Mouse (Mus musculus) liver, embryonic 15.5 days (tissue): Measurements from ENCODE around the gene Cmtm5. TPM values are rescaled to one million over a fixed set of nuclear protein-coding genes. Genes with fewer than 3 reads are reported as not detected.
"Not testable (repeated sequence)": the region's sequence is repeated elsewhere in the genome, so short reads cannot be mapped to it uniquely, and the experiment has no call there.

Experiments used
- ATAC-seq: fragments of 200-750 bp; cut with Nextera tagmentation; 2 replicates; pipeline ENCODE4 v1.8.0; 2017; ENCODE audit warnings: moderate number of reproducible peaks, mild to moderate bottlenecking, moderate library complexity; ENCODE audit not compliant: insufficient read depth
- H3K27ac ChIP-seq: fragments of 300-500 bp; sonication (generic); replicated peaks from 2 replicates; pipeline ENCODE4 v1.5.1; 2015; ENCODE audit warnings: mild to moderate bottlenecking, inconsistent platforms
- H3K27me3 ChIP-seq: fragments of 300-500 bp; sonication (generic); 2 replicates; pipeline ENCODE4 v1.6.1; 2015; ENCODE audit warnings: mild to moderate bottlenecking, inconsistent platforms
- H3K36me3 ChIP-seq: fragments of 300-500 bp; sonication (generic); replicated peaks from 2 replicates; pipeline ENCODE4 v1.6.1; 2015; ENCODE audit warnings: moderate library complexity, mild to moderate bottlenecking, inconsistent platforms
- H3K4me1 ChIP-seq: fragments of 300-500 bp; sonication (generic); replicated peaks from 2 replicates; pipeline ENCODE4 v1.6.1; 2015; ENCODE audit warnings: inconsistent platforms
- H3K4me2 ChIP-seq: fragments of 300-500 bp; sonication (generic); 2 replicates; pipeline ENCODE4 v1.6.1; 2015; ENCODE audit warnings: moderate library complexity, mild to moderate bottlenecking, inconsistent platforms
- H3K4me3 ChIP-seq: fragments of 300-500 bp; sonication (generic); replicated peaks from 2 replicates; pipeline ENCODE4 v1.5.1; 2015; ENCODE audit warnings: mild to moderate bottlenecking, inconsistent platforms
- H3K9ac ChIP-seq: fragments of 300-500 bp; sonication (generic); 2 replicates; pipeline ENCODE4 v1.6.1; 2015; ENCODE audit warnings: moderate library complexity, mild to moderate bottlenecking, inconsistent platforms
- H3K9me3 ChIP-seq: fragments of 300-500 bp; sonication (generic); replicated peaks from 2 replicates; pipeline ENCODE4 v1.6.1; 2016; ENCODE audit warnings: inconsistent platforms
- WGBS: fragments of 180-500 bp; shearing (Covaris S2); methylation state at CpG from one replicate; pipeline ENCODE4 v1.1.7; 2015; ENCODE audit warnings: mixed read lengths; ENCODE audit not compliant: insufficient replicate concordance; 5-methylcytosine and 5-hydroxymethylcytosine counted together
- polyA plus RNA-seq: library from polyadenylated mRNA; unstranded; fragments of >200 nt; fragmentation: Nextera tagmentation; extraction: Ambion mirVana; gene quantifications from 2 replicates; pipeline ENCODE4 v1.2.1, GENCODE M21; 2015

Gene Cmtm5
- polyA plus RNA-seq, 1 experiment from 2014 or later, result 0.18 TPM

- Histone ChIP-seq H3K4me2 (no peak overlapping the region), H3K9me3 (no peaks in the 10 kb centered on the region), H3K27ac (no peak overlapping the region), H3K27me3 (peaks cover 8% of the 10 kb centered on the region; the same call in 1 of the 2 replicates), H3K4me1 (no peaks in the 10 kb centered on the region), H3K9ac (no peak overlapping the region), H3K4me3 (no peak overlapping the region), H3K36me3 (no peaks in the 10 kb centered on the region)
- WGBS, result 69% methylated on average over 16 of the region's 16 CpGs
- ATAC-seq, result no peak
Observed at GRCm38 (mm10) chr14:54937361-54938182, 1.5 kb downstream of the Cmtm5 start.

- H3K9me3 ChIP-seq, result no peaks in the 10 kb centered on the region
- no peaks in the 10 kb centered on the region for H3K36me3 ChIP-seq
- H3K27ac ChIP-seq, result no peak overlapping the region
- no peak overlapping the region for H3K9ac ChIP-seq
- H3K27me3 ChIP-seq, result peaks cover 8% of the 10 kb centered on the region; the same call in 1 of the 2 replicates
- H3K4me1 ChIP-seq, result no peaks in the 10 kb centered on the region
- H3K4me3 ChIP-seq, result no peak overlapping the region
- 63% methylated on average over 15 of the region's 15 CpGs for WGBS
- ATAC-seq, result no peak
- no peak overlapping the region for H3K4me2 ChIP-seq
Observed at GRCm38 (mm10) chr14:54938431-54939219, 2.6 kb downstream of the Cmtm5 start.

- ATAC-seq, result no peak
- Histone ChIP-seq H3K9me3 (no peaks in the 10 kb centered on the region), H3K9ac (no peak overlapping the region), H3K4me1 (no peaks in the 10 kb centered on the region), H3K36me3 (no peaks in the 10 kb centered on the region), H3K27me3 (peaks cover 8% of the 10 kb centered on the region; the same call in 1 of the 2 replicates), H3K4me2 (no peak overlapping the region), H3K27ac (no peak overlapping the region), H3K4me3 (no peak overlapping the region)
- WGBS, result 35% methylated on average over 12 of the region's 12 CpGs
Observed at GRCm38 (mm10) chr14:54939434-54940175, 3.5 kb downstream of the Cmtm5 start.

- no peak overlapping the region for H3K4me3 ChIP-seq
- no peak for ATAC-seq
- WGBS, result 48% methylated on average over 3 of the region's 3 CpGs
- no peak overlapping the region for H3K4me2 ChIP-seq
- H3K27me3 ChIP-seq, result peaks cover 8% of the 10 kb centered on the region; the same call in 1 of the 2 replicates
- no peaks in the 10 kb centered on the region for H3K9me3 ChIP-seq
- no peak overlapping the region for H3K9ac ChIP-seq
- no peaks in the 10 kb centered on the region for H3K4me1 ChIP-seq
- no peaks in the 10 kb centered on the region for H3K36me3 ChIP-seq
- H3K27ac ChIP-seq, result no peak overlapping the region
Observed at GRCm38 (mm10) chr14:54940176-54940530, 4.1 kb downstream of the Cmtm5 start.

GRCm38 (mm10) chr14:54941024-54941978, 5.2 kb downstream of the Cmtm5 start:
- Histone ChIP-seq H3K4me2 (no peak overlapping the region), H3K36me3 (no peaks in the 10 kb centered on the region), H3K9me3 (no peaks in the 10 kb centered on the region), H3K27ac (no peak overlapping the region), H3K4me1 (no peaks in the 10 kb centered on the region), H3K27me3 (peaks cover 8% of the 10 kb centered on the region; the same call in 1 of the 2 replicates), H3K9ac (no peak overlapping the region), H3K4me3 (no peak overlapping the region)
- ATAC-seq, result no peak
- 43% methylated on average over 13 of the region's 13 CpGs for WGBS

GRCm38 (mm10) chr14:54942479-54942878, 6.4 kb downstream of the Cmtm5 start:
- Histone ChIP-seq H3K9ac (no peak overlapping the region), H3K36me3 (no peaks in the 10 kb centered on the region), H3K4me3 (no peak overlapping the region), H3K27ac (no peak overlapping the region), H3K9me3 (no peaks in the 10 kb centered on the region), H3K4me2 (no peak overlapping the region), H3K4me1 (no peaks in the 10 kb centered on the region), H3K27me3 (0 out of 2 replicates have a peak, but pooled peaks cover 8% of the 10 kb centered on the region)
- 62% methylated on average over 8 of the region's 8 CpGs for WGBS
- no peak for ATAC-seq

- Histone ChIP-seq H3K4me2 (no peak overlapping the region), H3K4me1 (no peaks in the 10 kb centered on the region), H3K9me3 (no peaks in the 10 kb centered on the region), H3K4me3 (no peak overlapping the region), H3K27me3 (0 out of 2 replicates have a peak, but pooled peaks cover 8% of the 10 kb centered on the region), H3K9ac (no peak overlapping the region), H3K36me3 (no peaks in the 10 kb centered on the region), H3K27ac (no peak overlapping the region)
- no peak for ATAC-seq
- WGBS, result 79% methylated on average over 7 of the region's 7 CpGs
Observed at GRCm38 (mm10) chr14:54943971-54944370, 7.9 kb downstream of the Cmtm5 start.

- Histone ChIP-seq H3K4me2 (no peak overlapping the region), H3K27me3 (0 out of 2 replicates have a peak, but pooled peaks cover 8% of the 10 kb centered on the region), H3K27ac (no peak overlapping the region), H3K4me1 (no peaks in the 10 kb centered on the region), H3K9me3 (no peaks in the 10 kb centered on the region), H3K9ac (no peak overlapping the region), H3K4me3 (no peak overlapping the region), H3K36me3 (no peaks in the 10 kb centered on the region)
- no peak for ATAC-seq
- WGBS, result 31% methylated on average over 2 of the region's 2 CpGs
Observed at GRCm38 (mm10) chr14:54944939-54945338, 8.9 kb downstream of the Cmtm5 start.

GRCm38 (mm10) chr14:54945975-54946704, 10.1 kb downstream of the Cmtm5 start:
- WGBS, result 66% methylated on average over 19 of the region's 19 CpGs
- 0 out of 2 replicates have a peak, but pooled peaks cover 6% of the 10 kb centered on the region for H3K27me3 ChIP-seq
- H3K27ac ChIP-seq, result no peak overlapping the region

GRCm38 (mm10) chr14:54947008-54947407, 10.9 kb downstream of the Cmtm5 start:
- H3K27me3 ChIP-seq, H3K4me3 ChIP-seq, H3K4me1 ChIP-seq, H3K9me3 ChIP-seq, H3K4me2 ChIP-seq, ATAC-seq, H3K9ac ChIP-seq, H3K36me3 ChIP-seq, H3K27ac ChIP-seq: not testable (repeated sequence)
- 68% methylated on average over 11 of the region's 11 CpGs for WGBS

More at GRCm38 (mm10) chr14:54945975-54946704, 10.1 kb downstream of the Cmtm5 start:
- Histone ChIP-seq H3K9ac (no peak overlapping the region), H3K9me3 (no peaks in the 10 kb centered on the region), H3K36me3 (no peaks in the 10 kb centered on the region), H3K4me2 (no peak overlapping the region), H3K4me3 (no peak overlapping the region), H3K4me1 (no peaks in the 10 kb centered on the region)
- ATAC-seq, result no peak
